Mouse (Mus musculus): ENCODE measurements around the gene Prpf6.

GRCm38 (mm10) chr2:181553772-181554171 lies 37.9 kb upstream of the Prpf6 start:
- TF ChIP-seq CTCF (IDR thresholded peaks at IDR 0.05; ENCODE audit: extremely low read depth, insufficient read length, insufficient replicate concordance, low read depth, low read length), result no peak
- TF ChIP-seq POLR2A (IDR thresholded peaks at IDR 0.05; ENCODE audit: low read depth, low read length), result no peak

All from small intestine, adult 2 months (tissue).